Mouse (Mus musculus) kidney, postnatal 0 days (tissue): Measurements from ENCODE around the gene Ddah1. TPM values are rescaled to one million over a fixed set of nuclear protein-coding genes. Genes with fewer than 3 reads are reported as not detected.
A peak's percentile ranks its signal among the peaks of the same experiment; 100 is the strongest.

Experiments used
- ATAC-seq: fragments of 200-750 bp; cut with Nextera tagmentation; replicated peaks from 2 replicates; pipeline ENCODE4 v1.8.0; 2017; ENCODE audit warnings: low read depth, moderate number of reproducible peaks, moderate TSS enrichment, moderate library complexity; ENCODE audit not compliant: low FRiP score
- DNase-seq: peaks from one replicate; pipeline ENCODE4 v3.0.0-alpha.2; 2016; ENCODE audit warnings: low spot score
- H3K27ac ChIP-seq: fragments of 300-500 bp; sonication (generic); 2 replicates; pipeline ENCODE4 v1.5.1; 2014; ENCODE audit warnings: mild to moderate bottlenecking
- H3K27me3 ChIP-seq: fragments of 300-500 bp; sonication (generic); 2 replicates; pipeline ENCODE4 v1.6.1; 2014; ENCODE audit warnings: low read length, mixed read lengths; ENCODE audit not compliant: insufficient read depth
- H3K36me3 ChIP-seq: fragments of 300-500 bp; sonication (generic); 2 replicates; pipeline ENCODE4 v1.6.1; 2014; ENCODE audit warnings: low read length, mixed read lengths; ENCODE audit not compliant: insufficient read depth
- H3K4me1 ChIP-seq: fragments of 300-500 bp; sonication (generic); replicated peaks from 2 replicates; pipeline ENCODE4 v1.6.1; 2014; ENCODE audit warnings: antibody characterized with exemption, low read length, mixed read lengths; ENCODE audit not compliant: insufficient read depth
- H3K4me2 ChIP-seq: fragments of 300-500 bp; sonication (generic); 2 replicates; pipeline ENCODE4 v1.6.1; 2014; ENCODE audit warnings: mild to moderate bottlenecking, low read length, moderate library complexity, mixed read lengths
- H3K4me3 ChIP-seq: fragments of 300-500 bp; sonication (generic); replicated peaks from 2 replicates; pipeline ENCODE4 v1.5.1; 2014; ENCODE audit warnings: low read depth, low read length
- H3K9ac ChIP-seq: fragments of 300-500 bp; sonication (generic); 2 replicates; pipeline ENCODE4 v1.6.1; 2014; ENCODE audit warnings: low read depth, low read length
- H3K9me3 ChIP-seq: fragments of 300-500 bp; sonication (generic); replicated peaks from 2 replicates; pipeline ENCODE4 v1.6.1; 2016; ENCODE audit warnings: low read length, inconsistent platforms, mixed read lengths
- CTCF ChIP-seq: IDR thresholded peaks from 2 replicates; pipeline ENCODE4 v1.5.1; 2016; ENCODE audit warnings: antibody characterized with exemption, low read depth, mild to moderate bottlenecking, moderate library complexity
- WGBS: fragments of 180-500 bp; shearing (Covaris S2); extraction: QIAGEN DNeasy Blood & Tissue Kit; methylation state at CpG from one replicate; pipeline ENCODE4 v1.1.7; 2014; 5-methylcytosine and 5-hydroxymethylcytosine counted together
- polyA plus RNA-seq: library from polyadenylated mRNA; unstranded; fragments of >200 nt; fragmentation: Nextera tagmentation; extraction: Ambion mirVana; gene quantifications from 2 replicates; pipeline ENCODE4 v1.2.1, GENCODE M21; 2015

The Ddah1 gene
- polyA plus RNA-seq, 1 experiment from 2014 or later: 108 TPM

- ATAC-seq: no peak
- Histone ChIP-seq H3K36me3 (no peaks in the 10 kb centered on the region), H3K27ac (no peak overlapping the region)
These were observed 9.8 kb upstream of the Ddah1 start for GRCm38 (mm10) chr3:145748626-145749025.

GRCm38 (mm10) chr3:145756457-145756856 is 2.0 kb upstream of the Ddah1 start:
- H3K9ac ChIP-seq: no peak overlapping the region
- H3K4me2 ChIP-seq: no peak overlapping the region
- no peaks in the 10 kb centered on the region for H3K9me3 ChIP-seq
- DNase-seq: no peak
- H3K27ac ChIP-seq: no peak overlapping the region
- no peak overlapping the region for H3K4me3 ChIP-seq
- TF ChIP-seq CTCF: no peak
- peaks cover 8% of the 10 kb centered on the region; the same call in 1 of the 2 replicates for H3K4me1 ChIP-seq
- no peak for ATAC-seq
- H3K36me3 ChIP-seq: no peaks in the 10 kb centered on the region
- H3K27me3 ChIP-seq: no peaks in the 10 kb centered on the region
- WGBS: 83% methylated on average over 8 of the region's 8 CpGs

More at GRCm38 (mm10) chr3:145748626-145749025, 9.8 kb upstream of the Ddah1 start:
- TF ChIP-seq CTCF: no peak
- Histone ChIP-seq H3K9ac (no peak overlapping the region), H3K4me2 (no peak overlapping the region), H3K27me3 (no peaks in the 10 kb centered on the region), H3K9me3 (no peaks in the 10 kb centered on the region), H3K4me3 (no peak overlapping the region), H3K4me1 (no peaks in the 10 kb centered on the region)
- WGBS: 82% methylated on average over 1 of the region's 1 CpGs
- no peak for DNase-seq

- peaks cover 8% of the 10 kb centered on the region; the same call in 1 of the 2 replicates for H3K4me1 ChIP-seq
- H3K9me3 ChIP-seq: no peaks in the 10 kb centered on the region
- H3K27ac ChIP-seq: no peak overlapping the region
- ATAC-seq: no peak
- no peaks in the 10 kb centered on the region for H3K27me3 ChIP-seq
- no peak for DNase-seq
- H3K9ac ChIP-seq: no peak overlapping the region
- H3K36me3 ChIP-seq: no peaks in the 10 kb centered on the region
- no peak for TF ChIP-seq CTCF
- H3K4me3 ChIP-seq: no peak overlapping the region
- 55% methylated on average over 8 of the region's 8 CpGs for WGBS
- no peak overlapping the region for H3K4me2 ChIP-seq
These were observed 1.3 kb upstream of the Ddah1 start for GRCm38 (mm10) chr3:145757177-145757576.

GRCm38 (mm10) chr3:145757844-145758243 is 631 bp upstream of the Ddah1 start:
- Histone ChIP-seq H3K4me1 (peaks cover 8% of the 10 kb centered on the region; the same call in 1 of the 2 replicates), H3K9me3 (no peaks in the 10 kb centered on the region), H3K27me3 (no peaks in the 10 kb centered on the region), H3K27ac (no peak overlapping the region), H3K4me2 (peak overlapping the region; percentile 75), H3K36me3 (no peaks in the 10 kb centered on the region), H3K9ac (0 out of 2 replicates have a peak overlapping the region, but pooled peaks have one; percentile 80), H3K4me3 (no peak overlapping the region)
- TF ChIP-seq CTCF: no peak
- DNase-seq (no peak), ATAC-seq (no peak)
- 50% methylated on average over 4 of the region's 4 CpGs for WGBS

DNA sequence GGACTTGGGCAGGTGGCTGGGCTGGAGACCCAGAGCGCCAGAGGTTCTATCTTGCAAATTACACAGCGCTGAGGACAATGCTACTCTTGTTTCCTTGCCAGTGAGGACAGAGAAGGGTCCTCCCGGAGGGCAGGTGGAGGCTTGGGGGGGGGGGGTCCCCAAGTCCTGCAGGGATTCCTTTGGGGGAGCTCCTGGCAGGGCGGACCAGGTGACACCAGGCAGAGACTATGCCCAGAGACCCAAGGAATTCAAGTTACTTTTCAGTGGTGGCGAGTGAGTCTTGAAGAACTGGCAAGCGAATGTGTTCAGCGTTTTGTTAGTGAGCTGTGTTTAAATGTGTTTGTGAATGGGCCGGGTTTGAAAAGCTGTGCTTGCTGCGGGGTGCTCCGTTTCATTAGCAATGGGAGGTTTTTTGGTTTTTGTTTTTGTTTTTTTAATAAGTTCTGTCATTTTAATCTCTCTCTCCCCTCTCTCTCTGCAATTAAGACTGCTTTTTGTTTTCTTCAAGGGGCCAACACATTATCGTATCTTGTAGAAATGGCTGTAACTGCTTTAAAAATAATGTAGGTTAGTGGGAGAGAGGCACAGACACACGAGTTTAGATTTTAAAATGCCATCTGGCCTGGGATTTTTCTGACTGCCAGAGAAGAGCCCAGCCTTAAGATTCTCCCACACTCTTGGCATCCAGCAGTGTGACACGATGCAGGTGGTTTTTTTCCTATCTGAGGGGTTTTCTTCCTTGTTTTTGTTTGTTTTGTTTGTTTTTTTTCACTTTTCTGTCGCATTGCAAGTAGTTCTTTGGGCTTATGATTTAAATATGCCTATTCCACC is 1.1 kb downstream of the Ddah1 start:
- Histone ChIP-seq H3K4me3 (peak overlapping the region; percentile 58), H3K27me3 (no peaks in the 10 kb centered on the region), H3K9me3 (no peaks in the 10 kb centered on the region), H3K9ac (peak overlapping the region; percentile 80), H3K4me2 (peak overlapping the region; percentile 75), H3K27ac (peak overlapping the region; percentile 74), H3K36me3 (no peaks in the 10 kb centered on the region), H3K4me1 (peaks cover 8% of the 10 kb centered on the region; the same call in 1 of the 2 replicates)
- 18% methylated on average over 14 of the region's 14 CpGs for WGBS
- TF ChIP-seq CTCF: no peak
- DNase-seq (no peak), ATAC-seq (no peak)

DNA sequence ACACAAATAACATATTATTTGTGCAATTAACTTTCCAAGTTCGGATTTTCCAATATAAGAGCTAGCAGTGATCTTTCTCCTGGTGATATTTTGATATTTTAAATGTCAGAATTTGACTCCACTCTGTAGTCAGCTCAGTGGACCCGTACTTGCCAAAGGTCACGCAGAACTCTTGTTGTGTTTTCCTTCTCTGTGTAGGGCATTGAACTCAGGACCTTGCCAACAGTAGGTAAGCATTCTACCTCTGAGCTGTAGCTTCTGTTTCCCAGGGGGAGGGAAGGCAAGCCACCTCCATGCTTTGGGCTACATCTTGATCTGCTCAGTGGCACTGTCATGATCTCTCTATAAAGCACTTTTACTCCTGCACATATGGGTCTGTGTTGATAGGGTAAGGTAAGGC is 2.1 kb downstream of the Ddah1 start:
- peak overlapping the region; percentile 75; the same call in 1 of the 2 replicates for H3K4me2 ChIP-seq
- TF ChIP-seq CTCF: no peak
- 96% methylated on average over 3 of the region's 3 CpGs for WGBS

More for the DNA sequence above, 2.1 kb downstream of the Ddah1 start:
- H3K27ac ChIP-seq: no peak overlapping the region
- no peaks in the 10 kb centered on the region for H3K27me3 ChIP-seq
- H3K9me3 ChIP-seq: no peaks in the 10 kb centered on the region
- ATAC-seq (no peak), DNase-seq (no peak)
- H3K4me3 ChIP-seq: no peak overlapping the region
- H3K9ac ChIP-seq: no peak overlapping the region
- H3K36me3 ChIP-seq: no peaks in the 10 kb centered on the region
- peaks cover 11% of the 10 kb centered on the region; the same call in 1 of the 2 replicates for H3K4me1 ChIP-seq
